Mouse (Mus musculus) ES-Bruce4 (cell line): ENCODE measurements around the gene E2f1. TPM values are rescaled to one million over a fixed set of nuclear protein-coding genes. Genes with fewer than 3 reads are reported as not detected.

Experiments used
- H3K27ac ChIP-seq: 2 replicates; pipeline ENCODE4 v1.5.1; 2012; ENCODE audit warnings: low read length, inconsistent platforms; ENCODE audit not compliant: insufficient read depth
- H3K27me3 ChIP-seq: 2 replicates; pipeline ENCODE4 v1.6.1; 2012; ENCODE audit warnings: mild to moderate bottlenecking, low read length, inconsistent platforms; ENCODE audit not compliant: control insufficient read depth, poor library complexity, insufficient read depth, severe bottlenecking
- H3K36me3 ChIP-seq: 2 replicates; pipeline ENCODE4 v1.6.1; 2012; ENCODE audit warnings: inconsistent platforms, mild to moderate bottlenecking, low read length, moderate library complexity; ENCODE audit not compliant: control insufficient read depth, poor library complexity, insufficient read depth, severe bottlenecking
- H3K4me1 ChIP-seq: one replicate; pipeline ENCODE4 v1.8.1; 2011; ENCODE audit warnings: low read length; ENCODE audit not compliant: control insufficient read depth, insufficient read depth
- H3K4me3 ChIP-seq: 2 replicates; pipeline ENCODE4 v1.5.1; 2011; ENCODE audit warnings: low read depth, mild to moderate bottlenecking, low read length
- H3K9ac ChIP-seq: 2 replicates; pipeline ENCODE4 v1.6.1; 2012; ENCODE audit warnings: low read depth, mild to moderate bottlenecking, inconsistent platforms; ENCODE audit not compliant: poor library complexity, severe bottlenecking
- H3K9me3 ChIP-seq: replicated peaks from 2 replicates; pipeline ENCODE4 v1.6.1; 2012; ENCODE audit warnings: mild to moderate bottlenecking, low read length, inconsistent platforms; ENCODE audit not compliant: control insufficient read depth, poor library complexity, insufficient read depth, severe bottlenecking
- CTCF ChIP-seq: IDR thresholded peaks from one replicate; pipeline ENCODE4 v1.8.1; 2011; ENCODE audit warnings: low read depth, low read length
- EP300 ChIP-seq: IDR thresholded peaks from 2 replicates; pipeline ENCODE4 v1.6.1; 2011; ENCODE audit warnings: low read depth, low read length; ENCODE audit not compliant: insufficient read depth
- POLR2A ChIP-seq: IDR thresholded peaks from one replicate; pipeline ENCODE4 v1.8.1; 2011; ENCODE audit warnings: low read length; ENCODE audit not compliant: insufficient read depth
- polyA plus RNA-seq: library from polyadenylated mRNA; stranded (reverse); fragments of >200 nt; gene quantifications from 2 replicates; pipeline ENCODE4 v1.2.4, GENCODE M21; 2011; ENCODE audit warnings: low read depth; ENCODE audit not compliant: missing spikeins, insufficient read depth, insufficient read length

E2f1 gene
- polyA plus RNA-seq, 1 experiment = 28.0 TPM

- no peaks in the 10 kb centered on the region for H3K4me1 ChIP-seq
- no peak overlapping the region for H3K27ac ChIP-seq
- H3K4me3 ChIP-seq = no peak overlapping the region
- H3K9me3 ChIP-seq = no peaks in the 10 kb centered on the region
- TF ChIP-seq EP300 = no peak
- no peak for TF ChIP-seq CTCF
- no peak for TF ChIP-seq POLR2A
- H3K27me3 ChIP-seq = no peaks in the 10 kb centered on the region
- peaks cover 70% of the 10 kb centered on the region for H3K36me3 ChIP-seq
- no peak overlapping the region for H3K9ac ChIP-seq
Measured at GRCm38 (mm10) chr2:154510141-154510540, 59.6 kb downstream of the E2f1 start.

Other genes with a start within 250 kb of the E2f1 start
- gene Cdk5rap1, start 196.9 kb downstream of the E2f1 start, polyA plus RNA-seq = 23.8 and 27.1 TPM in 2 replicates
- 11.7 and 13.5 TPM in 2 replicates for gene Snta1, start 161.8 kb downstream of the E2f1 start, polyA plus RNA-seq
- 79.9 and 89.5 TPM in 2 replicates for gene Cbfa2t2, start 133.4 kb downstream of the E2f1 start, polyA plus RNA-seq
- not detected in 2 replicates for gene 1700003F12Rik, start 22.8 kb downstream of the E2f1 start, polyA plus RNA-seq
- not detected in 2 replicates for gene Actl10, start 18.1 kb downstream of the E2f1 start, polyA plus RNA-seq
- 4.0 and 5.1 TPM in 2 replicates for gene Necab3, start 11.0 kb downstream of the E2f1 start, polyA plus RNA-seq
- 8.3 and 9.5 TPM in 2 replicates for gene Pxmp4, start 33.8 kb upstream of the E2f1 start, polyA plus RNA-seq
- 3.8 and 5.0 TPM in 2 replicates for gene Zfp341, start 43.4 kb upstream of the E2f1 start, polyA plus RNA-seq
- gene 4930519P11Rik, start 43.5 kb upstream of the E2f1 start, polyA plus RNA-seq = not detected in 2 replicates
- gene Chmp4b, start 81.8 kb upstream of the E2f1 start, polyA plus RNA-seq = 116 and 125 TPM in 2 replicates
- 1.2 and 1.4 TPM in 2 replicates for gene Gm14214, start 200.1 kb upstream of the E2f1 start, polyA plus RNA-seq
- 228 and 241 TPM in 2 replicates for gene Raly, start 221.2 kb upstream of the E2f1 start, polyA plus RNA-seq
- gene a, start 221.5 kb upstream of the E2f1 start, polyA plus RNA-seq = not detected in 2 replicates